Mouse (Mus musculus) kidney, postnatal 4 days (tissue): ENCODE results near the gene 1700017B05Rik.
"Not testable (repeated sequence)": the region's sequence is repeated elsewhere in the genome, so short reads cannot be mapped to it uniquely, and the experiment has no call there.

ENCODE experiments used
- DNase-seq, 2 experiments: peaks; one replicate each; pipeline ENCODE4 v3.0.0; 2021; ENCODE audit warnings: mixed read lengths in 2 of 2

1700017B05Rik gene

DNA sequence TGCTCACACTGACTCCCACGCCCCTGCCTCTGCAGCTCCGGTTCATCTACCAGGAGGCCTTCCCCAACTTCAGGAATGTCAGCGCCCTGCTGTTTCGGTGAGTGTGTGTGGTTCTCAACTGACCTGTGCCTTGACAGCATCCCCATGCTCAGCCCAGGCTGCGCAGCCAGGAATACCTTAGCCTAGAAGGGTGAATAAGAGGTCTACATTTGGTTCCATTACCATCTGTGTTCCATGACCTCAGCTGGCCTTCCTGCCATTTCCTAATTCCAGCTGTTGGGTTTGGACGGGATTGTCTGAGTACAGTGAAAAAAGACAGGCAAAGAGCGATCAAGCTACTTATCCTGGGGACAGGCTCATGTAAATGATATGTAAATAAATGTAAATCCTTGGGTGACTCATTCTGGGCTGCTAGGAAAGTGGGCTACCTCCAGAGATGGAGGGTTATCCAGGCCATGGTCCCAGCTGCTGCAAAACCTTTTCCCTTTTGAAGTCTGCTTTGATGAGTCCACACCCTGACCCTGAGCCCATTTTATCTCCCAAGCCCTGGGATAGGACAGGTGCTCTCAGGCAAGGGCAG lies 18.2 kb downstream of the 1700017B05Rik start:
- peak in 1 of 2 experiments; percentile 42 for DNase-seq

DNA sequence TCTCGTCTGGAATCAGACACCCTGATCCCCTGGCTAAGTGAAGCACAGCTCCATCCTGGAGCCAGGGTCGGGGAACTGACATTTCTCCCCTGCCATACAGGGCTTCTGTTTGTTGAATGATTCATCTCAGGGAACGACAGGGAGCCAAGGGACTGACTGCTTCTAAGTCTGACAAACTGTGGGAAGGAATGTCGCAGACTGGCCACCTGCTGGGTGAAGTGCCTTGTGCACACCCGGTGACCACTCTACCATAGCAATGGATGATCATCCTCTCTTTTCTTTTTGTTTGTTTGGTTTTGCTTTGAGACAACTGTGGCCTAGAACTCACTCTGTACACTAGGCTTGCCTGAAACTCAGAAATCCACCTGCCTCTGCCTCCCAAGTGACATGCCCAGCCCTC lies 19.5 kb downstream of the 1700017B05Rik start:
- no peak for DNase-seq

DNA sequence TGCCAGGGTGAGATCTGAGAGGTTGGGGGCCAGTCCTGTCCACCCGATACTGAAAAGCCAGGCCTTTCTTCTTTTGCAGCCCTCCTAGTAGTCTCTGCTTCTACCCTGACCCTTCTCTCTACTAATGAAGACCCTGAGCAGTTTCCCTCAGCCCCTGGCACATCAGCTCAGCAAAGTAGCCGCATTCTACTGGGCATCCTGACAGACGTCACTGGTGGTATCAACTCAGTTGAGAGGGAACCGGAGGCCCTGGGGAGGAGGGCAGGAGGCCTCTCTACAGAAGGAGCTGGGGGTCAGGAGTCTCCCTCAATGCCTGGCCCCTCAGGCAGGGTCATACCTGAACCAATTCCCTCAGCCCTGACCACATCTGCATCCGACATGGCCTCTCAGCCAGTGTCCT lies 21.3 kb downstream of the 1700017B05Rik start:
- no peak for DNase-seq

DNA sequence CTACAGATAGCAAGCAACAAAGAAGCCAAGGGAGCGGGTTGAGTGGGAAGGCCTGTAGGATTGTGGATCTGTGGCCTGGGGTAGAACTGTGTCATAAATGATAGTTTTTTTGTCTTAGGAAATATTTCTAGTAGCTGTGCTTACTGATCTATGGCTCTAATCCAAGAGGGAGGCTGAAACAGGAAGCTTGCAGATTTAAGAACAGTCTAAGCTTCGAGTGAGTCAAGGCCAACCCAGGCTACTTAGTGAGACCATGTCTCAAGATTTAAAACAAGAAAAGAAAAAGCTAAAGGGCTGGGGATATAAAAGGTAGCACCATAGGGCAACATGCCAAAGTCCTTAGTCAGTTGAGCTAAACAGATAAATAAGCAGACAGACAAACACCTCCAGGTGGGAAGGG lies 24.2 kb downstream of the 1700017B05Rik start:
- no peak for DNase-seq

DNA sequence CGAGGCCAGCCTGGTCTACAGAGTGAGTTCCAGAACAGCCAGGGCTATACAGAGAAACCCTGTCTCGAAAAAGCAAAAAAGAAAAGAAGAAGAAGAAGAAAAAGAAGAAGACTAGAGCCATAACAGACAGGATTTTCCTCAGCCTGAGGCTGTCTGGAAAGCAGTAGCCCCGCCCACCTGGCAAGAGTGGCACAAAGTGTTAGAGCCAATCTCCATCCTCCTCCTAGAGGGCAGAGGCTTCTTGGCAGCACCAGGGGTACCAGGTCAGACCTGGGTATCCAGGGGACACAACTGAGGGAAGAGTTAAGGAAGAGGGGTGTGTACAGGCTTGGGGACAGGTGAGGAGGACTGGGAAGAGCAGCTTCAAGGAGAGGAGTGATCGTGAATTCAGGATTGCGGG lies 24.7 kb downstream of the 1700017B05Rik start:
- DNase-seq, result no peak

DNA sequence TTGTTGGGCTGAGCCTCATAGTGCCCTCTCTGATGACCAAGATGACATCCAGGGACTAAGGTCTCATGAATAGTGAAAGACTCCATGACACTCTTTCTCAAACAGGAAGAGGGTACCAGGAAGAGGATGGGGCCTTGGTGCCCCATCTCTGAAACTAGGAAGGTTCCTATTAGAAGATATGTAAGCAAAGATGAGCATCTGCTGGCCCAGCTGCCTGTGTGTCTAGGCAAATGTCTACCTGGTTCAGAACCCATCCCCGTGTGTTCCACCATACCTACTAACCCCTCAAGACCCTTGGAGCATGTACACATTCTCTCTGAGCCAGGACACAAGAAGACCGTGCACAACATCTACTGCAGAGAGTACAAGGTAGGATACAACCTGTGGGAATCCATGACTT lies 26.2 kb downstream of the 1700017B05Rik start, which contains the start of gene Trcg1:
Trcg1 (plus strand) TSS at position 301 of the 400 bp plus-strand sequence.
- no peak for DNase-seq

DNA sequence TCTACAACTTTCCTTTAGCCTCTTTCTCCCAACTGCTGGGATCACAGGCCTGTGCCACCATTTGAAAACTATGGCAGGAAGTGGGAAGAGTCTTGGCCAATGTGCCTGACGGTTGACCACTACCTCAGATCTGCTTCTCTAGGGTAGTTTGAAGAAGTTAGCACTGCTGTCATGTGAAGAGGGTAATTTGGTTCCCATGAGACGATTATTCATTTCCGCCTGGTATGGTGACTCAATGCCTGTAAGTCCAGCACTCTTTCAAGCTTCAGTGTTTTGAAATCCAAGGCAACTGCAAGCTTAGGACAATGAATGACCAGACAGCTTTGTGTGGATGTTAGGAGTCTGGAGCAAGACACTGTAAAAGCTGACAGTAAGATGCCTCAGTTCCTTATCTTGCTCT lies 28.6 kb downstream of the 1700017B05Rik start:
- DNase-seq, result no peak

DNA sequence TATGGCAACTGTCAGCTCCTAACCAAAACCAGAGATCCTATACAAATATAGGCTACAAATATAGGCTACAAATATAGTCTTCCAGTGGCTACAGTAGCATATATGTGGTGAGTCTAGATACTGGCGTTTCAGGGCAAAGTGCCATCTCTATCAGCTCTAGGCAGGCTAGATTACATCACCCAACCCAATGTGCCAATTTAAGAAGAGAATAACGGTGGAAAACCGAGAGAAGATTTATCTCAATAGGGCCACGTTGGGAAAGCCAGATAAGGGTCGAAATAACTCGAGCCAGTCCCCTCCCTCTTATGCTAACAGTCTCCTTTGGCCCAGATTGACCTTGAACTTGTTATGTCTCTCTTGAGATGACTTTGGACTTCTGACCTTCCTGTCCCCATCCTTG lies 29.3 kb downstream of the 1700017B05Rik start:
- DNase-seq, result no peak

DNA sequence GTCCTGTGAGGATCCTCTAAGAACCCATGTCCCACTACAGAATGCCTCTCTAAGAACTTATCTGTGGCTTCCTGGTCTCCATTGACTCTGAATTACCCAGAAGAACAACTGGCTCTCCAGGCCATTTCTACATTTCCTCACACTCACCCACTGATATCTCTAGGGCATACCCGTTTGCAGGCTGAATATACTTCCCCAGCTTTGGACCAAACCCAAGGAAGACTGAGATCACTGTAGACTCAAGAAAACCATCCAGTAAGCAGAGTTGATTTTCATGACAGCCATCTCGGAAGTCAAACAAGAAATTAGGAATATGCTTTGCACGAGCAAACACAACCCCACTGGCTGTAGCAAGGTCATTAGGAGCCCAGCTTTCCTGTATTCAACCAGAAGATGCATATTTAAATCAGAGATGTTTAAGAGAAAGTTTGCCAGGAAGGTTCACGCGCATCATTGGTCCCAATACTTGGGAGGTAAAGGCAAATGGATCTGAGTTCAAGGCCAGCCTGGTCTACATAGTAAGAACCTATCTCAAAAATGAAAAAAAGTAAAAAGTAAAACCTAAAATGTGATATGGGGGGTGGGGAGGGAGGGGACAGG lies 30.0 kb downstream of the 1700017B05Rik start:
- DNase-seq, result no peak

DNA sequence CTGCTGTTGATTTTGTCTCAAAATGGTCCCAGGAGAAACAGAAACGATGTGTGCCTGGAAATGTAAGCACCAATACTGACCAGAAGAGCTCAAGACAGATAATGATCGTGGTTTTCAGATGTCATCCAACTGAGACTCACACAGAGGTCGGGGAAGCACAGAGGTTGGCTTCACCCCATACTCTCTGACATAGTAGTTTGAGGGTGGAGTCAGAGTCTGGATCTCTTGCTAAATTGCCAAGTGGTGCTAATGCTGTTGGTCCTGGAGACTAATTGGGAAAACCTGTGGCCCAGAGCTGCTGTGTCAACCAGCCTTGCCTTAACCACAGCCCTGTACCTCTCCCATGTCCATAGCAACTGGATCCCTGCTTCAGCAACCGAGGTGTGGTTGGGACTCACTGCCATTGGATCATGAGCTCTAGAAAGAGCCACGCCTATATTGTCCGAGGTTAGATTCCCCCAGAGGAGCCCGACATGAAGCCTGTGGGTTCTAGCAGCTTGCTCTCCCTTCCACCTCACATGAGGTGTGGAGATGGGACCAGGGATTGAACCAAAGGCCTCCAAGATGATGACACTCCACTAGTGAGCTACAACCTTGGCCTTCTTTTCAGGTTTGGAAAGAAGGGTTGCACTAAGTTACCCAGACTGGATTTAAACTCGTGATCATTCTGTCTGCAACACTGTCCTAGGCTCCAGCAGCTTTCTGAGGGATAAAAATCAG lies 30.7 kb downstream of the 1700017B05Rik start:
- no peak for DNase-seq

DNA sequence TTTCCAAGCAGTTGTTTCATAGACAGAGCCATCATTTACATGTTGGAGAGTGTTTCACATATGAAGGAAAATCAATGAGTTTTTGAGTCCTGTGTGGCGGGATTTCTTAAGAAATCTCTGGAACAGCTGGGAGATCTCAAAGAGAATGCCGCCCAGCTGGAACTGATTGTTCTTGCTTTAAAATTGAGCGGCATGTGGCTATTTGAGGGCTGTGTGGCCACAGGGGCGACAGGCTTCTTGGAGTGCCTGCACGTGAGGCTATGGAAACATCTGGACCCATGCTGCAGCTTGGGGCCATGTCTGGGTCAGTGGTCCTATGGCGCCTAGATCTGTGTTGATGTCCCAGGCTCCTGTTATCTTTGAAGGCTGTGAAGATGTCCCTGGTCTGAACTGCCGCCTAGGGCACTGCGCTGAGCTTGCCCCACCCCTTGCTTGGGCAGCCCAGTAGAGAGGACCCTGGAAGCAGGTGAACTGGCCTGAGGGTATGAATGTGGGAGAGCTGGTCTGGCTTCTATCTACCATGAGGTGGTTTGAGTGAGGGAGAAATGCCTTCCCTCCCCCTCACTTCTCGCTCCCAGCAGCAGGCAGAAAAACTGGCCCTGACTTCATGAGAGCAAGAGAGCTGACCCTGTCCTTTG lies 32.1 kb downstream of the 1700017B05Rik start:
- DNase-seq, result peak; percentile 32 to 46

DNA sequence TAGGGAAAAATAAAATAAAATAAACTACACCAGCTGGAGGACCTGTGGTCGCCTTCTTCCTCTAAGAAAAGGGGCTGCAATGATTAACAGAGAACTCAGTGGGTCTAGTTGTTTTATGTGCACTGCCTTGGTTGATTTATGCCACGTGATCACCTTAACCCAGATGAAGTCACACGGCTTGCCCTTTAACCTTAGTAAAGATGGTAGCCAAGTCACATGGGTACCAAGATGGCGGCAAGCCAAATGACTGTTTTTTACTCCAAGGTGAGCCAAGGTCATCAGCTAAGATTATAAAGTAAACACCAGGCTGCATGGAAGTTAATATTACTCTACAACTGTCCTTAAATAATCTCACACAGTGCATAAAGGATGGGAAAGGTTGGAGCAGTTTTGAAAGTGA lies 32.7 kb downstream of the 1700017B05Rik start:
- peak; percentile 36 to 49 for DNase-seq

DNA sequence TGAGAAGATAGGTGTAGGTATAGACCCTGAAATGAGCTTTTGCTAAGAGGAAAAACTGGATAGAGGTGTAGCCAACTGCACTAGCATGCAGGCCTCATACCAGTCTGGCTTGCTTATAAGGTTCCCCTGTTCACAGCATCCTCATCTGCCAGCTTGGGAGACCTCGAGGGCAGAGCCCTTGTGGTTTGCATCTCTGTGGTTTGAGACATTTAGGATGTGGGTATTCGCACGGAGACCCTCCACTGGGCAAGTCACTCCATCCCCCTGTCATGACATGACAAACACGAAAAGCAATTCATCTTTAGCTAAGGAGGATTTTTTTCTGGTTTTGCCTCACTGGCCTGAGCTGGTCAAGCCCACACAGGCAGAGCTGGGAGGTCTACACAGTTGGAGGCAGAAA lies 34.2 kb downstream of the 1700017B05Rik start:
- DNase-seq, result no peak

DNA sequence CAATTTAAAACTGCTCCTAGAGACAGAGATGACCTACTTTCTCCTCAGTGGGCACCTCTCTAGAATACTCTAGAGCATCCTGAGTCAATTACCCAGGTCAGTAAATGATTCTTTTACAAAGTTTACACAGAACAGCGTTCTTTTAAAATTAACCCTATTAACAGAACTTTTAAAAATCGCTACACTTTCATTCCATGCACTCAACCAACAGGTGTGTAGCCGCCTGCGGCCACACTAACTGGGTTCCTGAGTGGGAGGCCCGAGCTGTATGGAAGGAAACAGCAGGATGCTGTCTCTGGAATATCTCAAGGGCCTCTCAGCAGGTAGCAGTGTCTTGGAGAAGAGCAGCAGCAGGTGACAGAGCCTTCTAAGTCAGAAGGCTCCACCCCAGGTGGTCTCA lies 35.2 kb downstream of the 1700017B05Rik start:
- no peak for DNase-seq

DNA sequence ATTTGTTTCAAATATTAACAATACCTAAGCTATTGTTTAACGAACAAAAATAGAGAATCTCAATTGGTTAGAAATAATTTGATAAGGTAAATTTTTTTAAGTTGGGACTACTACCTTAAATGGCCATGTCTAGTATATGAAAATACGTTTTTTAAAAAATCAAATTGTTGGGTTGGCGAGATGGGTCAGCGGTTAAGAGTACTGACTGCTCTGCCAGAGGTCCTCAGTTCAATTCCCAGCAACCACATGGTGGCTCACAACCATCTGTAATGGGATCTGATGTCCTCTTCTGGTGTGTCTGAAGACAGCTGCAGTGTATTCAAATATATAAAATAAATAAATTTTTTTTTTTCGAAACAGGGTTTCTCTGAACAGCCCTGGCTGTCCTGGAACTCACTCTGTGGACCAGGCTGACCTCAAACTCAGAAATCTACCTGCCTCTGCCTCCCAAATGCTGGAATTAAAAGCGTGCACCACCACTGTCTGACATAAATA lies 35.7 kb downstream of the 1700017B05Rik start:
- not testable (repeated sequence) for DNase-seq

DNA sequence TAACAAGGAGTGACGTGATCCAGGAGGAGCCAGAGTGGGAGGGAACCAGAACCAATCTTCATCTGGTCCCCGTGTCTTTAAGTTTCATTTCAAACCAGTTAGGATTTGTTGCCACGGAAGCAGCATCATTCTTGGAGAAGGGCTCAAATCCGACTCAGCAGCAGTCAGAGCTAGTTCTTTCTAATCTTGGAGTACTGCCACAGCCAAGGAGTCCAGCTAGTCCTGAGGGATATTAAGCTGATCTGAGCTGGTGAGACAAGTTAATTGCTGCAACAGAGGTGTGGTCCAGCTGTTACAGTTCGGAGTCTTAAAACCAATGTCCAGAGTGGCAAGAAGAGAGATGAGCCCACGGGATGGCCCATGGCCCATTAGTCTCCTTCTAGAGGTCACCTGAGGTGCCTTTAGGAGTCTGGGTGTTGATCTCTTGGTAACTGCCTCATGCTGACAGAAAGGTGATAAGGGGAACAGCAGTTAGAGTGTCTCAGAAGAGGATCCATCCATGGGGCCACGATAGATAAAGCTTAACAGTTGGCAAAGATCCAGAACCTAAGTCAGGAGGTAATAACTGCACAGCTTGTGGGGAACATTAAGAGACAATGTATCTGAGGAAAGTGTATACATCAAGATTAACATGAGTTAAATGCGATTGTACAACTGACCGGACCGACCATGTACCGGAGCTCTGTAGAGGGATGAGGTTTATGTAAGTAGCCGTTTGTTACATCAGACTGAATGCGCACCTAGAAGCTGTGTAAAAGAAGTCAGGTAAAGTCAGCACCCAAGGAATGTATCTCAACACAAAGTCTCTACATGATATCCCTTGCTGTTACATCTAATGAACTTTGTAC lies 36.4 kb downstream of the 1700017B05Rik start:
- DNase-seq, result no peak

DNA sequence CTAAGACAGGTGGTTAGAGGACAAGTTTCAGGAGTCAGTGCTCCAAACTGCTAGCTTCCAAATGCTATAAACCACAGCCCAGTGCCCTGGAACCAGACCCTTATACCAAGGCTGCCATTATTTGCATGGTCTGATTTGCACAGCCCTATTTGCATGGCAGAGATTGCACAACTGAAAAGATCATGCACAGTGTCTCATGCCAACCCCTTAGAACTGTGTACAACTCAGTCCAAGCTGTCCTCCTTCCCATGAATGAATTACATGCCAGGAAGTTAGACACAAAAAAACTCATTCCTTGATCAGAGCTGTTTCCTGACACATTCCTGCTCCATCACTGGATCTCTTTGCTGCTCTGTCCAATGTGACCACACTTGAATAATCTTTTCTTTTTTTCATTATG lies 39.1 kb downstream of the 1700017B05Rik start:
- no peak for DNase-seq

DNA sequence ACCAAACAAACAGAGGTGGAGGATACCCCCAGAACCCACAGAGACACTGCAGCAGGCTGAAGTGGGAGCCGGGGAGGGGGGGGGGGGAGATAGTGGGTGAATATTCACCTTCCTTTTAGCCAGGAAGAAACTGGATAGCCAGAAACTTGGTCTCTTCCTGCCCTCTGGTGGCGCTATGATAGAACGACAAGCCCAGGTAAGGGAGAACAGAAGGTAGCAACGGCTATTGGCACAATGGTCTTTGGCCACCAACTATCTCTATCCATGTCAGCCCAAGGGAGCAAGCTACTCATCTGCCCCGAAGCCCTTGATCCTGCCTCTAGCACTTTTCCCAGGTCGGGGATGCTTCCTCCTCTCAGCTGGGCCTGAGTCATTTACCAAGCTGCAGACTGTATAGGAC lies 42.1 kb downstream of the 1700017B05Rik start:
- peak; percentile 68 to 69 for DNase-seq

DNA sequence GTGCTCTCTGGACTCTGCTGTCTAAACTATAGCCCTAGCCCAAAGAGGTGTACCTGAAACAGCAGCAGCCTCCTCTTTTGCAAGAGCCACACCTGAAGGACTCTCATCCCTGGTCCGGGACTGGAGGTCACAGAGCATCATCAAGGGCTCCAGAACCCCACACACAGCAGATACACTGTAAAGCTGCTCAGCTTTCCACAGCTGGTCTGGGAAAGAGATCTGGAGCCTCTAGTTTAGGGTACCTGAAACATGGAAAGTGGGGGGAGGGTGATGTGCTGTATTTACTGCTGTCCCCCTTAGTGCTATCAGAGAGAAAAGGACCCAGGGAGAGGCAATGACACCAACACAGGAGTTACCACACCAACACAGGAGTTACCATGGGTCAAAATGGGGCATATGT lies 42.9 kb downstream of the 1700017B05Rik start:
- no peak for DNase-seq

DNA sequence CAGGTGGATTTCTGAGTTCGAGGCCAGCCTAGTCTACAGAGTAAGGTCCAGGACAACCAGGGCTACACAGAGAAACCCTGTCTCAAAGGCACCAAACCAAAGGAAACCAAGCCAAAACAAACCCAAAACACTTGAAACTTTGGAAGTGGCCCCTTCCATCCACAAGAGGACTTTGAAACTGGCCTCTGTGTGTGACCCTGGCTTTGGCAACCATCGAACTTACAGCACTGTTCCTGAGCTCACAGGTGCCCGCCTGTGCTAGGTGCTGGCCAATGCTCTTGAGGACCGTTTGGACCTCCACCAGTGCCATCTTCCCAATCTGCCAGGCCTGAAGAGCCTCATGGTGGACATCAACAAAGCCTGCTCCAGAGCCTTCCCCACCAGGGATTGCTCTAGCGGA lies 43.6 kb downstream of the 1700017B05Rik start:
- DNase-seq, result no peak

DNA sequence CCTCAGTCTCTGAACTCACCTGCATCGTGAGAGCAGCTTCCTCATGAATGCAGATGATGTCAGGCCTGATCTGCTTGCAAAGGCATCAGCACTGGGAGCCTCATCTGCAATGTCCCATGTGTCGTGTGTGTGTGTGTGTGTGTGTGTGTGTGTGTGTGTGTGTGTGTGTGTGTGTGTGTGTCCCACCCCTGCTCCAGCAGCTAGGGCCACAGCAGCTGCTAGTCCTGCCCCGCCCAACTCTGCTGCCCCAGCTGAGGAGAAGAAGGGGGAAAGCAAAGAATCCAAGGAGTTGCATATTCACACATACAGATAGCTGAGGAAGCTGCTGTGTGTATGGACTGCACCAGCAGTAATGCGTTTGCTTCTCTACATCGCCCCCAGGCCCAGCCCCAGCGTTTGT lies 45.2 kb downstream of the 1700017B05Rik start:
- no peak for DNase-seq

DNA sequence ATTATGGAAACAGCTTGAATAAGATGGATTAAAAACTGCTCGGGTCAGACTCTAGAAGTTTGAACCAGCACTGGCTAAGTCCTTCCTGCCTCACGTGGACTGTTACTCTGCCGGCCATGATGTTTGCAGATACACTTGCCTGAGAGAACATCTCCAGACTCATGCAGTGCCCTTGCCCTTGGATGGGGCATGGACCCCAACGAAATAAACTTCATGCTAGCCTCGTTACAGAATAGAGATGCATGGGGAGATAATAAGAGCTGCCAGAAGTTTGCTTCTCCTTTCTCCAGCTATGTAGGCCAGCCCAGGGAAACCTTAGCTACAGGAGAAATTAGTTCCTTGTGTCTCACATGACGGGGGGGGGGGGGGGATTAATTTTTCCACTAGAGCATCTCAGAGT lies 47.9 kb downstream of the 1700017B05Rik start:
- DNase-seq, result no peak
